Comparison of ENCODE assay signal across 21 mouse cellular contexts in the genomic region with DNA sequence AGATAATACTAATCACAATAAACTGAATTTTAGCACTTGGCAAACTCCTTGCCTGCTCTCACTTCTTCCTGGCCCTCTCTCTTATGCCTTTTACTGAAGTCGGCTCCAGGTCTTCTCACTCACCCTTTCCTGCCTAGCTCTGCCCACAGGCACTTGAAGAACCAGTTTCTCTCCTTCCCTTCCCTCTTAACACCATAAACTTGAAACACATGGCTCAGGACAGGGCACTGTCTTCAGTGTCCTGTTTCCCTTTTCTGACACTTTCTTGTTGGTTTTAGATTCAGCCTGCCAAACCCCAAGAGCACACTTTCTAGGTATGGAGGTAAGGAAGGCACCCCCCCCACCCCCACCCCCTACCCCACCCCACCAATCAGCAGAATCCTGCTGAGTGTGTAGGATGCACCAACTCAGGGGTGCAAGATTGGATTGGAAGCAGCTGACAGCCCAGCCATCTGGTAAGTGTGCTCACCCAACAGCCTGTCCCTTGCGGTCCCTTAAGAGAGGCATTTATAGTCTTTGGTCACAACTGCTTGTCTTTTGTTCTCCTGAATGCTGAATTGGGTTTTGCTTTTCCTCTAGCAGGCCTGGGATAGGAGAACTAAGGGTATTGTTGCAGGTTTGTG.
DNase-seq lines count a peak whose midpoint lies in the region; ATAC-seq and TF ChIP-seq lines count a peak whose summit lies in the region.
"Had no signal": no experiment of that assay in that cellular context is flagged by ENCODE, and none has a peak within 500 bp of the region (broad histone marks: within the 10 kb centered on the region; RNA-seq: fewer than 3 reads in every experiment).

No protein-coding gene starts in this region.

- H3K9me3 ChIP-seq in kidney, postnatal 0 days (replicated peaks; ENCODE audit: low read length): no peaks in the 10 kb centered on the region
- H3K9me3 ChIP-seq: embryonic facial prominence, embryonic 15.5 days; midbrain, embryonic 13.5 days; neural tube, embryonic 13.5 days had no signal

- peak; percentile 10 for DNase-seq in kidney, postnatal 0 days (ENCODE audit: low spot score)
- no peak for DNase-seq in kidney, adult 8-10 months
- peak; percentile 21 for DNase-seq in brain, adult 2 months (ENCODE audit: low read depth, low spot score)
- peak; percentile 27 for DNase-seq in gonadal fat pad, adult 2 months (ENCODE audit: low read depth)
- peak; percentile 20 for DNase-seq in lung, postnatal 25 days (ENCODE audit: low spot score)
- no peak for DNase-seq in retina, postnatal 1 day
- DNase-seq in layer of hippocampus, adult 2 months (ENCODE audit: low spot score in 2 of 2): no peak
- DNase-seq: B cell, adult 2 months; gastrocnemius, adult 2 months; heart, postnatal 36 days; kidney, adult 11 months; kidney, postnatal 10 days; layer of hippocampus, adult 9-11 months; left cerebral cortex, postnatal 4 days; thymus, adult 2 months had no signal

- no peak overlapping the region for H3K9ac ChIP-seq in kidney, postnatal 0 days (ENCODE audit: low read depth, low read length)
- H3K9ac ChIP-seq: embryonic facial prominence, embryonic 15.5 days; hindbrain, embryonic 14.5 days; midbrain, embryonic 13.5 days; neural tube, embryonic 13.5 days had no signal

- no peak for ATAC-seq in kidney, postnatal 0 days (replicated peaks; ENCODE audit: low FRiP score, low read depth)
- ATAC-seq in activated CD4-positive, CD25-positive, alpha-beta regulatory T cell, adult 4 months: no peak
- ATAC-seq: midbrain, embryonic 13.5 days had no signal

- TF ChIP-seq CTCF in kidney, postnatal 0 days (IDR thresholded peaks at IDR 0.05; ENCODE audit: low read depth): no peak
- TF ChIP-seq CTCF in layer of hippocampus, adult 2 months (conservative IDR thresholded peaks at IDR 0.05): no peak

- no peaks in the 10 kb centered on the region for H3K36me3 ChIP-seq in kidney, postnatal 0 days (ENCODE audit: insufficient read depth, low read length)
- H3K36me3 ChIP-seq: embryonic facial prominence, embryonic 15.5 days; midbrain, embryonic 13.5 days; neural tube, embryonic 13.5 days had no signal

- no peak overlapping the region for H3K27ac ChIP-seq in kidney, postnatal 0 days
- H3K27ac ChIP-seq in layer of hippocampus, adult 2 months: no peak overlapping the region
- H3K27ac ChIP-seq: embryonic facial prominence, embryonic 15.5 days; gastrocnemius, adult 2 months; hindbrain, embryonic 14.5 days; left cerebral cortex, adult 2 months; midbrain, embryonic 13.5 days; neural tube, embryonic 13.5 days had no signal

- H3K27me3 ChIP-seq in kidney, postnatal 0 days (ENCODE audit: insufficient read depth, low read length): no peaks in the 10 kb centered on the region
- H3K27me3 ChIP-seq: embryonic facial prominence, embryonic 15.5 days; neural tube, embryonic 13.5 days had no signal

- no peak overlapping the region for H3K4me3 ChIP-seq in kidney, postnatal 0 days (replicated peaks; ENCODE audit: low read depth, low read length)
- H3K4me3 ChIP-seq in layer of hippocampus, adult 2 months: no peak overlapping the region
- H3K4me3 ChIP-seq: embryonic facial prominence, embryonic 15.5 days; gastrocnemius, adult 2 months; left cerebral cortex, adult 2 months; midbrain, embryonic 13.5 days; neural tube, embryonic 13.5 days had no signal

- no peak overlapping the region for H3K4me2 ChIP-seq in kidney, postnatal 0 days (ENCODE audit: low read length)
- H3K4me2 ChIP-seq: embryonic facial prominence, embryonic 15.5 days; hindbrain, embryonic 14.5 days; midbrain, embryonic 13.5 days; neural tube, embryonic 13.5 days had no signal

- no peaks in the 10 kb centered on the region for H3K4me1 ChIP-seq in kidney, postnatal 0 days (replicated peaks; ENCODE audit: insufficient read depth, low read length)
- H3K4me1 ChIP-seq: embryonic facial prominence, embryonic 15.5 days; midbrain, embryonic 13.5 days; neural tube, embryonic 13.5 days had no signal

- WGBS in kidney, postnatal 0 days: 23% methylated on average over 2 of the region's 2 CpGs

Comparison
In these comparisons a context has a peak if more than half of its experiments do, and no peak if none do; other contexts are left out.
1. DNase-seq: peak in kidney, postnatal 0 days (single experiment), brain, adult 2 months (single experiment), gonadal fat pad, adult 2 months (single experiment) and lung, postnatal 25 days (single experiment); none in kidney, adult 8-10 months (0 of 2), retina, postnatal 1 day (single experiment) and layer of hippocampus, adult 2 months (0 of 2).